In the genomic region with DNA sequence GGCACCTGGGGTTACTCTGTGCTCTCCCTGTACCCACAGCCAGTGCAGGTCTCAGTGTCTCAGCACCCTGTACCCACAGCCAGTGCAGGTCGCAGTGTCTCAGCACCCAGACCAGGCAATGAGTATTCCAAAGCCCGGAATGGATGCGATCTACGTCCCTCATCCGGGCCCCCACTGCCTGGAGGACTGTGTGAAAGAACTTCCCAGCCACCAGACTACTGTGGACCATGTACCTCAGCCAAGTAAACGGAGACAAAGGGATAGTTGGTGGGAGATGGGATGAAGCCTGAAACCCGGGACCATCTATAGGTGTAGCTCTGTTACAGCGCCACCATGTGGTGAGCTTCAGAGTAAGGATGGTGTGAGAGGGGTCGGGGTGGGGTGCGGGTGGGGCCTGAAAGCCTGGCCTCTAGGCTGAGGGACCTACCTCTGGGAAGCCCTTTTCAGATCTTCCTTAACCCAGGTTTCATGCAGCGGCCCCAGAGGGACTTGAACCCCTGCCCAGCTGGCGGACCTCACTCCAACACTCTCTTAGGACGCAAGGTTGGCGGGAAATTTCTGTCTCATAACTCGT, we compare ENCODE assay signal across 7 mouse cellular contexts. TPM values are rescaled to one million over a fixed set of nuclear protein-coding genes. Genes with fewer than 3 reads are reported as not detected.
DNase-seq lines count a peak whose midpoint lies in the region; ATAC-seq lines count a peak whose summit lies in the region.

No protein-coding gene starts in this region.

- H3K27ac ChIP-seq in kidney, embryonic 16.5 days (ENCODE audit: low read length) = no peak overlapping the region
- H3K27ac ChIP-seq in embryonic facial prominence, embryonic 15.5 days (replicated peaks) = no peak overlapping the region
- H3K27ac ChIP-seq in midbrain, embryonic 15.5 days = no peak overlapping the region

- H3K4me1 ChIP-seq in kidney, embryonic 16.5 days (ENCODE audit: insufficient read depth, low read length) = no peaks in the 10 kb centered on the region
- peaks cover 9% of the 10 kb centered on the region for H3K4me1 ChIP-seq in embryonic facial prominence, embryonic 15.5 days
- H3K4me1 ChIP-seq in midbrain, embryonic 15.5 days = peaks cover 9% of the 10 kb centered on the region; the same call in 1 of the 2 replicates

- ATAC-seq in kidney, embryonic 16.5 days (ENCODE audit: low FRiP score, low TSS enrichment) = peak; percentile 42; the same call in 1 of the 2 replicates
- ATAC-seq in embryonic facial prominence, embryonic 15.5 days (ENCODE audit: insufficient number of reproducible peaks, low FRiP score, low TSS enrichment, low read depth) = 0 out of 2 replicates have a peak, but pooled peaks have one; percentile 17
- peak; percentile 45; the same call in 1 of the 2 replicates for ATAC-seq in midbrain, embryonic 15.5 days (replicated peaks)

- H3K27me3 ChIP-seq in kidney, embryonic 16.5 days (ENCODE audit: insufficient read depth, low read length) = no peaks in the 10 kb centered on the region
- no peaks in the 10 kb centered on the region for H3K27me3 ChIP-seq in embryonic facial prominence, embryonic 15.5 days
- H3K27me3 ChIP-seq in midbrain, embryonic 15.5 days (replicated peaks) = no peaks in the 10 kb centered on the region

- H3K4me2 ChIP-seq in kidney, embryonic 16.5 days (replicated peaks; ENCODE audit: low read depth, low read length) = no peak overlapping the region
- peak overlapping the region; percentile 15; the same call in 1 of the 2 replicates for H3K4me2 ChIP-seq in embryonic facial prominence, embryonic 15.5 days (replicated peaks)
- no peak overlapping the region for H3K4me2 ChIP-seq in midbrain, embryonic 15.5 days

- DNase-seq in kidney, adult 8-10 months = no peak
- DNase-seq in Muller cell, postnatal 12 days (ENCODE audit: inconsistent ontology term) = peak; percentile 7
- DNase-seq in spleen, postnatal 36 days (ENCODE audit: low spot score in 2 of 2) = no peak
- DNase-seq in layer of hippocampus, postnatal 36 days = no peak

- H3K36me3 ChIP-seq in kidney, embryonic 16.5 days (ENCODE audit: insufficient read depth, low read length) = no peaks in the 10 kb centered on the region
- H3K36me3 ChIP-seq in embryonic facial prominence, embryonic 15.5 days = no peaks in the 10 kb centered on the region
- no peaks in the 10 kb centered on the region for H3K36me3 ChIP-seq in midbrain, embryonic 15.5 days (replicated peaks)

- no peak overlapping the region for H3K4me3 ChIP-seq in kidney, embryonic 16.5 days (ENCODE audit: low read length)
- no peak overlapping the region for H3K4me3 ChIP-seq in embryonic facial prominence, embryonic 15.5 days (replicated peaks)
- no peak overlapping the region for H3K4me3 ChIP-seq in midbrain, embryonic 15.5 days

- WGBS in kidney, embryonic 16.5 days = 60% methylated on average over 15 of the region's 15 CpGs
- WGBS in embryonic facial prominence, embryonic 15.5 days = 48% methylated on average over 15 of the region's 15 CpGs
- 54% methylated on average over 15 of the region's 15 CpGs for WGBS in midbrain, embryonic 15.5 days

- no peak overlapping the region for H3K9ac ChIP-seq in kidney, embryonic 16.5 days (replicated peaks; ENCODE audit: low read length)
- no peak overlapping the region for H3K9ac ChIP-seq in embryonic facial prominence, embryonic 15.5 days
- H3K9ac ChIP-seq in midbrain, embryonic 15.5 days = no peak overlapping the region

- H3K9me3 ChIP-seq in kidney, embryonic 16.5 days (ENCODE audit: low read length) = no peaks in the 10 kb centered on the region
- no peaks in the 10 kb centered on the region for H3K9me3 ChIP-seq in embryonic facial prominence, embryonic 15.5 days (replicated peaks)
- no peaks in the 10 kb centered on the region for H3K9me3 ChIP-seq in midbrain, embryonic 15.5 days

RNA-seq across cellular contexts. Expression of gene Lbr, which starts 38.0 kb away (rescaled TPM):
- polyA plus RNA-seq in kidney, embryonic 16.5 days (2015; fragmentation: Nextera tagmentation; extraction: Ambion mirVana) = 107 TPM in 2 replicates
- 83.3 and 88.8 TPM in 2 replicates for polyA plus RNA-seq in embryonic facial prominence, embryonic 15.5 days (2015; fragmentation: Nextera tagmentation; extraction: Ambion mirVana)
- polyA plus RNA-seq in midbrain, embryonic 15.5 days (2015; fragmentation: Nextera tagmentation; extraction: Ambion mirVana) = 27.9 and 32.1 TPM in 2 replicates
- total RNA-seq in layer of hippocampus, postnatal 36 days (2021) = 10 to 100 TPM; 10.3 to 18.0 TPM
